Mouse (Mus musculus) ES-Bruce4 (cell line): ENCODE measurements around the gene Rad51ap2. TPM values are rescaled to one million over a fixed set of nuclear protein-coding genes. Genes with fewer than 3 reads are reported as not detected.

Source experiments
- H3K27ac ChIP-seq: 2 replicates; pipeline ENCODE4 v1.5.1; 2012; ENCODE audit warnings: low read length, inconsistent platforms; ENCODE audit not compliant: insufficient read depth
- H3K27me3 ChIP-seq: 2 replicates; pipeline ENCODE4 v1.6.1; 2012; ENCODE audit warnings: mild to moderate bottlenecking, low read length, inconsistent platforms; ENCODE audit not compliant: control insufficient read depth, poor library complexity, insufficient read depth, severe bottlenecking
- H3K36me3 ChIP-seq: 2 replicates; pipeline ENCODE4 v1.6.1; 2012; ENCODE audit warnings: inconsistent platforms, mild to moderate bottlenecking, low read length, moderate library complexity; ENCODE audit not compliant: control insufficient read depth, poor library complexity, insufficient read depth, severe bottlenecking
- H3K4me1 ChIP-seq: one replicate; pipeline ENCODE4 v1.8.1; 2011; ENCODE audit warnings: low read length; ENCODE audit not compliant: control insufficient read depth, insufficient read depth
- H3K4me3 ChIP-seq: 2 replicates; pipeline ENCODE4 v1.5.1; 2011; ENCODE audit warnings: low read depth, mild to moderate bottlenecking, low read length
- H3K9ac ChIP-seq: 2 replicates; pipeline ENCODE4 v1.6.1; 2012; ENCODE audit warnings: low read depth, mild to moderate bottlenecking, inconsistent platforms; ENCODE audit not compliant: poor library complexity, severe bottlenecking
- H3K9me3 ChIP-seq: replicated peaks from 2 replicates; pipeline ENCODE4 v1.6.1; 2012; ENCODE audit warnings: mild to moderate bottlenecking, low read length, inconsistent platforms; ENCODE audit not compliant: control insufficient read depth, poor library complexity, insufficient read depth, severe bottlenecking
- CTCF ChIP-seq: IDR thresholded peaks from one replicate; pipeline ENCODE4 v1.8.1; 2011; ENCODE audit warnings: low read depth, low read length
- EP300 ChIP-seq: IDR thresholded peaks from 2 replicates; pipeline ENCODE4 v1.6.1; 2011; ENCODE audit warnings: low read depth, low read length; ENCODE audit not compliant: insufficient read depth
- POLR2A ChIP-seq: IDR thresholded peaks from one replicate; pipeline ENCODE4 v1.8.1; 2011; ENCODE audit warnings: low read length; ENCODE audit not compliant: insufficient read depth
- polyA plus RNA-seq: library from polyadenylated mRNA; stranded (reverse); fragments of >200 nt; gene quantifications from 2 replicates; pipeline ENCODE4 v1.2.4, GENCODE M21; 2011; ENCODE audit warnings: low read depth; ENCODE audit not compliant: missing spikeins, insufficient read depth, insufficient read length

Rad51ap2 gene
- polyA plus RNA-seq, 1 experiment = not detected

- Histone ChIP-seq H3K9ac (peak overlapping the region; percentile 36), H3K36me3 (no peaks in the 10 kb centered on the region), H3K9me3 (0 out of 2 replicates have a peak, but pooled peaks cover 3% of the 10 kb centered on the region), H3K27me3 (0 out of 2 replicates have a peak, but pooled peaks cover 5% of the 10 kb centered on the region), H3K27ac (no peak overlapping the region), H3K4me1 (no peaks in the 10 kb centered on the region), H3K4me3 (peak overlapping the region; percentile 47)
- TF ChIP-seq EP300 (no peak), CTCF (no peak), POLR2A (no peak)
Observed at GRCm38 (mm10) chr12:11437907-11438447, 17.9 kb upstream of the Rad51ap2 start.

GRCm38 (mm10) chr12:11454146-11454545, 1.7 kb upstream of the Rad51ap2 start:
- H3K9me3 ChIP-seq = no peaks in the 10 kb centered on the region
- no peak overlapping the region for H3K9ac ChIP-seq
- TF ChIP-seq POLR2A (no peak), CTCF (no peak)
- no peaks in the 10 kb centered on the region for H3K27me3 ChIP-seq
- H3K4me3 ChIP-seq = no peak overlapping the region
- H3K27ac ChIP-seq = no peak overlapping the region
- no peaks in the 10 kb centered on the region for H3K4me1 ChIP-seq
- no peaks in the 10 kb centered on the region for H3K36me3 ChIP-seq

GRCm38 (mm10) chr12:11456213-11456612, 334 bp downstream of the Rad51ap2 start:
- Histone ChIP-seq H3K27ac (no peak overlapping the region), H3K9ac (0 out of 2 replicates have a peak overlapping the region, but pooled peaks have one; percentile 33)

GRCm38 (mm10) chr12:11456632-11457031, 753 bp downstream of the Rad51ap2 start:
- no peaks in the 10 kb centered on the region for H3K4me1 ChIP-seq
- H3K27me3 ChIP-seq = no peaks in the 10 kb centered on the region
- no peak overlapping the region for H3K9ac ChIP-seq
- no peak overlapping the region for H3K27ac ChIP-seq
- no peaks in the 10 kb centered on the region for H3K9me3 ChIP-seq
- no peak overlapping the region for H3K4me3 ChIP-seq
- TF ChIP-seq CTCF = no peak
- no peak for TF ChIP-seq POLR2A
- no peak for TF ChIP-seq EP300
- H3K36me3 ChIP-seq = no peaks in the 10 kb centered on the region

More at GRCm38 (mm10) chr12:11456213-11456612, 334 bp downstream of the Rad51ap2 start:
- Histone ChIP-seq H3K36me3 (no peaks in the 10 kb centered on the region), H3K4me1 (no peaks in the 10 kb centered on the region), H3K9me3 (no peaks in the 10 kb centered on the region), H3K27me3 (no peaks in the 10 kb centered on the region), H3K4me3 (peak overlapping the region; percentile 52)
- TF ChIP-seq EP300 (no peak), CTCF (no peak), POLR2A (no peak)

Other genes with a start within 250 kb of the Rad51ap2 start
- not detected in 2 replicates for gene Msgn1, start 247.1 kb upstream of the Rad51ap2 start, polyA plus RNA-seq
- 21.2 and 23.9 TPM in 2 replicates for gene Gen1, start 190.3 kb upstream of the Rad51ap2 start, polyA plus RNA-seq
- 86.8 and 107 TPM in 2 replicates for gene Smc6, start 190.2 kb upstream of the Rad51ap2 start, polyA plus RNA-seq
- gene Vsnl1, start 19.5 kb upstream of the Rad51ap2 start, polyA plus RNA-seq = 0.36 TPM in 1 of 2 replicates, not detected in the other